Mouse (Mus musculus) urinary bladder, postnatal 4 days (tissue): ENCODE results near the gene Lgals8.

ENCODE experiments used
- DNase-seq, 2 experiments: peaks; one replicate each; pipeline ENCODE4 v3.0.0; 2021 to 2022; ENCODE audit warnings: low spot score in 2 of 2

The Lgals8 gene

DNA sequence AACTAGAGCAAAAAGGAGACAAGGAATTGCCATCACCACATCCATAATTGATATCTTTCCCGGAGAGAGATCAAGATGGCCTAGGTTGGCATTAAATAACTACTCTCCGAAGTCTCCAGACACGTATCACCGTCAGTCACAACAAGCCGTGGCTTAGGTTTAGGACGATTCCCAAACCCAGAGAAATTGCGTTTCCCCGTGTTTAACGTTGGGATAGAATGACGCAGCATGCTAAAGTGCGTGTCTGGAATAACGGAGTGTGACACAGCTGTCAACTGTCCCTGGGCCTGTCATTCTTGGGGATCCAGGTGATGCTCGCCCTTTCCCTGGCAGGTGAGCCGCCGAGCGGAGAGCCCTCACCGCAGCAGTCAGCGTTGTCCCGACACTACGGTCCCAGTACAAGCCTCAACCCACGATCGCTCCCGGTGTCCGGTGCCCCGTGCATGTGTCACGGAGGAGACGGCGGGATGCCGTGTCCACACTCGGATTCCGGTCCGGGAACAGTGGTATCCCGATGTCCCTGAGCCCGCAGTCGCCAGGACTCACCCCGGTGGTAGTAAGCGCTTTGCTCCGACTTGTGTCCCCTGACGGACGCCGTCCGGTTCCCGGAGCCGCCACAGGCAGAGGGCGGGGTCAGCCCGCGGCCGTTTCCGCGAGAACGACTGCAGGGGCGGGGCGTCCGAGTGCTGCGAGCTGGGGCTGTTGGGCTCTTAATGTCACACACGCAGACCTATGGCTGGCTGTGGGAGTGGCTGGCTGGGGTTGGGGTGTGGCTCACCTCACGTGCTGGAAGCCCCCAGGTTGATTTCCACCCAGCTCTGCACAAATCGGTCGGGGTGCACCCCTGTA is 3.6 kb downstream of the Lgals8 start:
- DNase-seq, result peak; percentile 92 to 95

DNA sequence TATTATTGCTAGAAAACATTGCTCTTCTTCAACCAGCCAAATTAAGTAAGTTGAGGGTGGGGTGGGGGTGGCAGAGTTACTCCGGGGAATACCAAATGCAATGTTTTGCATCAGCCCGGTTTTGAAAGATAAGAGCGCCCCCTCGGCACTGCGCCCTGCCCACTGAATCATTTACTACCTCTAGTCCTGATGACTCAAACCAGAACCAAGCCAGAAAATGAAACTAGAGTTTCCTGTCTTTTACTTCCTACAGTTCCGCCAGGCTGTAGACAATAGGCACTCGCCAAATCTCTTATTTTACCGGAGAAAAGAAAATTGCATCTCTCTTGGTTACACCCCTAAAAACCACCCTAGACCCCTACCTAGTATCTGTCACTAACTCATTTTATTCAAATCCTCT is 4.3 kb downstream of the Lgals8 start:
- DNase-seq, result peak in 1 of 2 experiments; percentile 37

DNA sequence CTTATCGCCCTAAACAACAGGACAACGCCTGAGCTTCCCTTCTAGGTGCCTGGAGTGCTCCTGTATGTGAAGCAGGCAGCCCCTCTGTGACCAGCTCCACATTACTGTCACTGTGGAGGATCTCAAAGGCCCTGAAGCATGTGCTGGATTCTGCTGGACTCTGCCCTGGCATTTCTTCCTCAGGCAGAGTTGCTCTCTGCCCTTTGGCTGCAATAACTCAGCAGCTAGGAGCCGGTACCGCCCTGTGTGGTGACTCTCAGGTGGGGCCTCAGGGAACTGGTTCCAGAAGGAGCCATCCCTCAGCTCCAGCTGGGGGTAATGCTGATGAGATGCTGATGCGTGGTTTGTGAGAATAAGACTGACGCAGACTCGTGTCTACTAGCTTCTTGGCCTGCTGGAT is 8.0 kb downstream of the Lgals8 start:
- DNase-seq, result no peak

DNA sequence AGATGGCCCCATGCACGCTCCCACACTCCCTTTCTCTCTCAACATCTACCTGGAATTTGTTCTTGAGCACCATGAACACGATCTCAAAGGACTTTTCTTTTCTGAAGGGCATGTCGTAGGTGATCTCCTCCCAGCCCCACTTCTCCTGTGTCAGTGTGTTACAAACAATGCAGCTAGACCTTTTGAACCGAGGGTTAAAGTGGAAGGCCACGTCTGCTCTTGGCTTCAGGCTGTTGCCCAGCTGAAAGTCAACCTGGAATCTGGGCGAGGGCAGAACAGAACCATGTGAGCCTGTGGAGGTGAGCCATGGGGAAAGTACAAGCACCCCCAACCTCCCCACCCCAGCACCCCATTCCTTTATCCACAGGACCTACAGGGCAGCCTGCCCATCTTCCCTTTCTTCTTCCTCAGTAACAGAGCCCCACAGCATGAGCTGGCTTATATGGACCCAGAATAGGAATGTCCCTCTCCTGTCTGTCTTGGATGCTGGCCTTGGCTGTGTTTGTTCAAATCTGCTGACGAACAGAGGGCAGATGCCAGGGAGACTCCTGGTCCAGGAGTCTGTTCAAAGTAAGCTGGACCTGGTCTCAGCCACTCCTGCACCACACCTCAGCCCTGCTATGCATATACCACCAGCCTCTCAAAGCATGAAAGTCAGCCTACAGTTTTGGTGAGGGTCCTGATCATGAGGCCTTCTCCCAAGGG is 9.9 kb downstream of the Lgals8 start:
- DNase-seq, result no peak

DNA sequence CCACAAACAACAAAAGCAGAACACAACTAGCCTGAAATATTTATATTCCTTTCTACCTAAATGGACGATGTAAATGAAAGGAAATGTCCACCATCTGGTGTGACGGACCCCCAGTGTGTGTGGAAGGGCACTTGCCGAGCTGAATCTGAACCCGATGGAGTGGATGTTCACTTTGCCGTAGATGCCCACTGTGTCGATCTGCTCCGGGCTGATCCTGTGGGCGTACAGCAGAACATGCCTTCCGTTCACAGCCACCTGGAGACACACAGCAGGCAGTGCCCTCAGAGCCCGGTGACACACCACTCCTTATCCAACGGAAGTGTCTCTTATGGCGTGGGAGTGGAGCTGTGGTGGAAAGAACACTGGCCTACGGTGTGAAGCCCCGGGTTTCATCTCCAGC is 11.6 kb downstream of the Lgals8 start:
- no peak for DNase-seq

DNA sequence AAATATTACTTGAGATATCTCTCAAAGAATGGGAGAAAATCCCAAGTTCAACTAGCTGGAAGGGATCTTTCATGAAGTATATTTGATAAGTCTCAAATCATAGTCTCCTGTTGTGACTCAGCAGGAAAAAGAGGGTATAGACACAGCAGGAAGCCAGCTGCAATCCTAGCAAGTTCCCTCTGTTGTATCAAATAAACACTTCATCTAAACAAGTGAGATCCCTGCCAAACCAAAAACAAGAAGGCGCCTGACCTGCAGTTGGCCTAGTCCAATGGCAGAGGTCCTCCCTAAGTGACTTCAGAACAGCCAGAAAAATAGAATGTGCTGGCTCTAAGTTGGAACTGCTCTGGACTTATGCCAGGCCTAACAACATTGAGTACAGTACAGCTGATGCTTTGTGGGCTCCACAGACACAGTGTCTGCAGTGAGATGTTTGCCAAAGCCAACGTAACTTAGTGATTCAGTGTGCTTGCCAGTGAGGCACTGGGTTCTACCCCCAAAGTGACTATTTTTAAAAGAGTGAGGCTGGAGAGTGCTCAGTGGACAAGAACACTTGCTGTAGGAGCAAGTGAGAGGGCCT is 22.6 kb downstream of the Lgals8 start:
- no peak for DNase-seq

DNA sequence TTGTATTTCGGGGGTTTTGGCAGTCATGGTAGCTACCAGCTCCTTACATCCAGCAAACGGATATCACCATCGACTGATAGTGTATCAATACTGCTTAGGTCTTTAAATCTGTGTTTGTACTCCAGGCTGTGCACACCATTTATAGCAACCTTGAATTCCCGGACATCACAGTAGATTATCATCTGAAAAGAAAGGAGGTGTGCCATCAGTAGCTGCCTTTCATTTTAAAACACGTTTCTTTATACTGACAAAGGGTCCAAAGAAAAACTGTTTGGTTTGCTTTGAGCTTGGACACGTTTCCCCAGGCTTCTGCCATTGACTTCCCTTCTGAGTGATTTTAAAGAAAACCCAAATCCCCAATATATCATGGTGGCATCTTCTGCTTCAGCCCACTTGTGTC is 23.9 kb downstream of the Lgals8 start:
- DNase-seq, result no peak

DNA sequence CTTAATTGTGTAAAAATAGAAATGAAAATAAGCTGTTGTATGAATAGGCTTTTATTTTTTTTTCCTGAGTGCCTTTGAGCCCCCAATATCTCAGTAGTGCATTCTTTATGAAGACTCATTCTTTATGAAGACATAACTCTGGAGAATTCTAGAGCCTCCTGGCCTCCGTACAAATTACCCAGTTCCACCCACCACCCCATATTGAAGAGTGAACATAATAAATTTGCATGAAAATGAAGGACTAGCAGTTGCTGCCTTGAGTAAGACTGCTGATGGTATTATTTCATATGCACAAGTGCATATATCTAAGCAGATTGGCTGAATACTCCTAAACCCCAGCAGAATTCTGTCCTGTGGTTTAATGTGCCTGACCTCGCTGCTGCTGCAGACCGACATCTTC is 25.2 kb downstream of the Lgals8 start:
- no peak for DNase-seq

DNA sequence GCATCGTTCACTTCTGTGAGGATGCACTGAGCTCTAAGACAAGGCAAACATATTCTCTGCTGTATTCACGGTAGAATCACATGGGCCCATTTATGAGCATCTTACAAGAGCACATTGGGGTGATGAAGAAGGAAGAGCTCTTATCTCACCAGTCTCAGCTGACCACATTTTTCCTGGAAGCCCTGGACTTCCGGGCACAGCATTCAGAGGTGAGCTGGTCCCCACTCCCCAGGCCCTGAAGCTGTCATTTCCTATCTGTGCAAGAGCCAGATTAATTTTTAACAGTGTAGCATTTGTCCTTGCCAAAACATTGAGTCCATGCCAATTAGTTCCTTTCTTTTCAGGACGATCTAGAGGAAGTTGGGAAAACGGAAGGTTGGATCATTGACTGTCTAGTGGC is 30.9 kb downstream of the Lgals8 start:
- no peak for DNase-seq

DNA sequence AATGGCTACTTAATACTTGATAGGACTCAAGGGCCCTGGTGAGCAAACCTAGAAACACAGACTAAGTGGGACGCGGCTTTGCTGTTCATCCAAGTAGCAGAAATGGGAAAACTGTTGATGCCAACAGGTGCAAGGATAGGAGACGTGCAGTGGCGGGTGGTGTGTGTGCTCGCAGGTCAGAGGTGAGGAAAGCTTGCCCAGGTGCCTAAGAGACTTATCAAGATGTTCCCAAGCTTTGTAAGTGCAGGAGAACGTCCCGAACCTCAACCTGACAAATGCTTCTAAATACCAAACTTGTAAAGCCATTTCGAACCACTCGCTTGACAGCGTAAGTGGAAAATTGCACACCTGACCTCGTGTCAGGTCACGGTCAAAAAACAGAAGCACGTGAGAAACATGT is 36.2 kb downstream of the Lgals8 start:
- DNase-seq, result no peak

DNA sequence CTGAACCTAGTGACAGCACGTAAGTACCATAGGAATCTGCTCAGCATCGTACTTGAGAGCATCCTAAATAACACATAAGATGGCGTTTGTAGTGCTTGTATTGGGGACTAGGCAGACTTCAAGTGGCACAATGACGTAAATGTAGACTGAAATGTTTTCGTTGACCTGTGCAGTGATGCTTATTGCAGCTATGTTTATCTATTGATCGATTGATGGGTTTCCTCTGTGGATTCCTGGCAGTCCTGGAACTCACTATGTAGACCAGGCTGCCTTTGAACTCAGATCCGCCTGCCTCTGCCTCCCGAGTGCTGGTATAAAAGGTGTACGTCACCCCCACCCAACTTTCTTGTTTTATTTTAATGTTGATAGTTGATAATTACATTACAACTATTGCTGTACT is 44.1 kb downstream of the Lgals8 start:
- DNase-seq, result no peak

DNA sequence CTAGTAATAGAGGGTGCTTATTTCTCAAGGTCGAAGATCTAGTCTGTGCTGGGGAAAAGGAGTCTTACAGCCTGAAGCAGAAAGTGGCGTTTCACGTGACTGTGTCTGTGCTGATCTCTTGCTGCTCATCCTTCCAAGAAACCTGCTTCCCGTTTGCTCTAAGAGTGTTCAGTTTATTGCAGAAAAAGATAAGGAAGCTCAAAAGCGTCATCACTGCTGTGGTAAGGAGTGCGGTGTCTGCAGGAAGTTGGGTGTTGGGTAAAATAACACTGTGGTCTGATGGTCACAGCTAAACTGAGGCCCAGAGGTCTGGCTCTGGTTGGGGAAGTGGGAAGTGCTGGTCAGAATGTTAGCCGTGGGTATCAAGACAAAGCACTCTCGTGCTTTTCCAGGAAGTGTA is 52.7 kb downstream of the Lgals8 start:
- no peak for DNase-seq

DNA sequence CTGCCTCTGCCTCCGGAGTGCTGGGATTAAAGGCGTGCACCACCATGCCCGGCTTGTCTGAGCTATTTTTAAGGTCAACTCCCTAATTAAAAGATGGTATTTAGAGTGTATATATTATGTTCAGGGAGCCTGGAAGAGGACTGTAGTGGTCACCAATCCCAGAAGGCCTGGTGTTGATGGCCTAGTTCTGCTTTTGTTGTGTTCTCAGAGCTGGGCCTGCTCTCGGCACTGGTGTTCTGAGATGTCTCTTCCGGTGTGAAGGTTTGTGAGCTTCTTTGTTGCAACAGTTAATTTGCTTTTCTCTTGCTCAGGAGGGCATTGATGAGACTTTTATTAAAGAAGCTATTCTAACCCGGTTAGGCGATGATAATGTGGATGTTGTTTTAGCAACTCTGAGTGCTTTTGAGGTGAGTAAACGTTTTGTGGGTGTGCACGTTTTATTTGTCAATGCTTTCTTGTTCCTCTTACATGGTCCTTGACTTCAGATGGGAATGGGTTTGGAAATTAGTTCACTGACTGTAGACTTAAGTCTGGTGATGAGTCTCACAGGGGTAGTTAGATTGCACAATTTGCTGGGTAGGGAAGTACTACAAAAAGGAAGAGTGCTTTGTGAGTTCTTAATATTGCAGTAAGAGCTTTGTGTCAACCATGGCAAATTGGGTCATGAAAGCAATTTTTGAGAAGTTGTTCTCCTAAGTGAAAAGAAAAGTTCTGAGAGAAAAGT is 56.2 kb downstream of the Lgals8 start:
- no peak for DNase-seq

DNA sequence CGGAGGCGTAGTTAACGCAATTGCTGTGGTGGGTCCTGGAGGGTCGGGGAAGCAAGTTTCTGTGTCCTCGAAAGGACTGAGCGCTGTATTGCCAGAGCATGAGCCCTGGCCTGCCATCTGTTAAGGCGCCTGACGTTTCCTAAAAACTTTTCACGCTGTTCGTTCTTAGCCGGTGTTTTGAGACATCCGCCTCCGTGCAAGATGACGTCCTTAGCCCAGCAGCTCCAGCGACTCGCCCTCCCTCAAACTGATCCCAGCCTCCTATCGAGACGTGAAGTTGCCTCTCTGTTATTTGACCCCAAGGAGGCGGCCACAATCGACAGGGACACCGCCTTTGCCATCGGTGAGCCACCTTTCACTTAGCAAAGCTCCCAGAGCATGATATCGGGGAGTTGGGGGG is 69.2 kb downstream of the Lgals8 start:
- no peak for DNase-seq

DNA sequence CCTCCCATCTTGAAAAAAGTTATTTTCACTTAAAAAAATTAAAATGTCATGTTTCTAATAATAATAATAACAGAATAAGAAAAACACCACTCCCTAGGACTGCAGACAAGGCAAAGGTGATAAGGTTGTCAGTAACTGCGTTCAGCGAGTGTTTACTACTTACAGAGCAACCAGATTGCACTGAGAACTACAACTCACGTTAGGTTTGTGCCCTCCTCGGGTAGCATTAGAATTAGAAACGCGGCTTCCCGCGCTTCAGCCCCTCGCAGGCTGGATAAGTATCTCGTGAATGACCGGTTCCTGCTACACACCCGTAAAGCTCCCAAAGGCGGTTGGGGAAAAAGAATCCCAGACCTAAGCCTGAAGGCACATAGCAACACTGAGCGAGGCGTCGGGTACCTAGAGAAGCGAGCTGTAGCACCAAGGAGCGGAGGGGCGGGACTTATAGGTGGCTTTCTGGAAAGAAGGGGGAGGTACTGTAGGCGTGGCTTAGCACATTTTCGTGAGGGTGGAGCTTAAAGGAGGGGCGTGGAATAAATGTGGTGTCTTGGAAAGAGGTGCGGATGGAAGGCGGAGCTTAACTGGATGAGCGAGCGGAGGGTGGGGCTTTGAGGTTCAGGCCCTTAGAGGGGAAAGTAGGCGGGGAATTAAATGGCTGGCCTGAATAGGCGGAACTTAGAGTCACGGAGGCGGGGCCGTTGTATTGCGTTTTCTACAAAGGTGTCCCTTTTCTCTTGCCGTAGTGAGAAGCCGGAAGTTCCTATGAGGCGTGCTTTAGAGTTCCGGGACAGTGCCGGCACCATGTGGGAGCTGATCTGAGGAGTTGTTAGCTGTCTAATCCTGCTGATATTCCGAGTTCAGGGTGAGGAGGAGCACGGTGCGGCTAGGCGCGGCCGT is 69.9 kb downstream of the Lgals8 start, which contains the start of gene Heatr1:
Gene Heatr1 (plus strand): TSS at position 419 of the 897 bp plus-strand sequence.
- DNase-seq, result peak; percentile 88 to 89
